Mouse (Mus musculus): Measurements from ENCODE around the gene Tln1.

Tln1 gene

DNA sequence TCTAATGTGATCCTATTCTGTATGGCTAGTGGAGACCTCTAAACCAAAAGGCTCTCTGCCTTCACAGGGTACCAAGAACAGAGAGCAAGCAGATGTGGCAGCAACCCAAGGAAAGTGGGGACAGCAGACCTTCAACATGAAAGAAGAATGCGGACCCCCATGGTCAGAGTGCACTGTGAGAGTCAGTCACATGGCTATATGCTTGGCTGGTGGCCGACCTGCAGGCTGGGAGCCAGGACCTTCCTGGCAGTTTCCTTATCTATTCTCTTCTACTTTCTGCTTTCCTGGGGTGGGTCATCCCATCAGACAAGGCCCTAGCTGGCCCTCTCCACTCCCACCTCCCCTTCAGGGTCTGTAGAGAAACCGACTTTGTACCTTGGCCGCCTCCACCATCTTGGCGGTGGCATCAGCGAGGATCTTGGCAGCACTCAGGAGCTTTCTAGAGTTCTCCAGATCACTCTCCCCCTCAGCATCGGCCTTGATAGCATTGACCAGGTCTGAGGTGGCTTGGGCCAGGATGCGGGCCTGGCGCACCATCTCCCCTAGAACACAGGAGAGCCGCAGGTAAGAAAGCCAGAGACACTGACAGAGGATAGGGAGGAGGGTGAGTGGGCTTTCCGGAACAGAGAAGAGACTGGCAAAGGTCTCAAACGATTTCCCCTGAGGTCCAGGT lies 16.0 kb downstream of the Tln1 start:
- no peak for DNase-seq

DNA sequence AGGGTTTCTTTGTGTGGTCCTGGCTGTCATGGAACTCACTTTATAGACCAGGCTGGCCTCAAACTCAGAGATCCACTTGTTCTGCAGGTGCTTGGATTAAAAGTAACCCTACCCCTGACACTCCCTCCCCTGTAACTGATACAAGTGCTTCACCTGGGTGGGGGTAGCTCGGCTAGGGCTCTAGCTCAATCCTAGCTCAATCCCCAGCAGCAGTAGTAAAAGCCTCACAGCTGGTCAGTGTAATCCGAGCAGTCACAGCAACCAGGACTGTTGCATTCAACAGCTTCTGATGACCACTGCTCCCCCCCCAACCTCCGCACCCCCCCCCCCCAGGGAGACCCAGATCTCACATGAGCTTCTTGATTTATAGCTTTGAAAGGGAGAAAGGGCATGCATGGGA lies 20.4 kb downstream of the Tln1 start:
- DNase-seq = no peak

DNA sequence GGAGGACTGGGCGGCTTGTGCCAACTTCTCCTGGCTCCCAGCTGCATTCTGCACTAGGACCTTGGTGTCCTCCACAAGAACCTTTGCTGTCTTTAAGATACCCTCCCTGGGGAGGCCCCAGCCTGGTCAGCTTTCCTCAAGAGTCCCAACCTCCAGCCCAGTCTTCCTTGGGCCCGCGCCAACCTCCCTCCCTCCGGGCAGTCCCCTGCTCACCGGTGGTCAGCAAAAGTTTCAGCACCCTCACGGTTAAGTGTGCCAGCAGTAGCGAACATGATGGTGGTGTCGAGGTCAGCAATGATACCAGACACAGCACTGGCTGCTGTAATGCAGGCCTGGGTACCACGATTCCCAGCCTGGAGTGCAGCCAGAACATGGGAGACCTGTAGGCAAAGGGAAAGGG lies 26.5 kb downstream of the Tln1 start:
- no peak for DNase-seq

DNA sequence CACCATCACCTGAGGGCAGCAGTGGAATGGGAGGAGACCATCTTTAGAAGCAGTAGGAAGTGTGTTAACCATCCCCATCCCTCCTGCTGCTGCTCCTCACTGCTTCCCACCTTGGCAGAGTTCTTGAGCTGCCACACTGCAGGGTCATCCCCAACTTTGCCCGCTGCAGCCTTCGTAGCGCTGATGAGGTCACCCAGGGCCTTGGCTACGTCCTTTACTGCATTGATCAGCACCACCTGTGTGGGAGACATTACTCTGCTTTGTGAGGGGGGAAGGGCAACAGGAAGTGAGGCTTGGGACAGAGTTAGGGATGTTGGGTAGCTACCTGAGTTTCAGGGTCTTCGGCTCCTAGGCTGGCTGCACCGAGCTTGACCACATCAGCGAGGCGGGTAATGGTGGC lies 26.9 kb downstream of the Tln1 start:
- no peak for DNase-seq

DNA sequence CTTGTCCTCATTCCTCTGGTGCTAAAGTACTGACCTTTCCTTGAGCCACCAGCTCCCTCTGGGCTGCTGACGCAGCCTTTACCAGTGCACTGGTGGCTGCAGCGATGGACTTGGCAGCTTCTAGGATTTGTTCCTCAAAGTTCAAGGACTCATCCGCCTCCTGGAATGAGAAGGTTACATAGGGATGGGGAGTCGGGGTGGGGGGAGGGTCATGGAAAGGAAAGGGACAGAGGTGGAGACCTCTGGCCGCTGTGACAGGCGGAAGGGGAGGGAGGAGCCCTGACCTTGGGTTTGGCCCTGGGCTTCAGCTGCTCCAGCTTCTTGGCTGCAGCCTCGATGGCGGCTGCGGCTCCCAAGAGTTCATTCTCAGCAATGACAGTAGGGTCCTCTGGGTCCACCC lies 29.2 kb downstream of the Tln1 start:
- no peak for DNase-seq

DNA sequence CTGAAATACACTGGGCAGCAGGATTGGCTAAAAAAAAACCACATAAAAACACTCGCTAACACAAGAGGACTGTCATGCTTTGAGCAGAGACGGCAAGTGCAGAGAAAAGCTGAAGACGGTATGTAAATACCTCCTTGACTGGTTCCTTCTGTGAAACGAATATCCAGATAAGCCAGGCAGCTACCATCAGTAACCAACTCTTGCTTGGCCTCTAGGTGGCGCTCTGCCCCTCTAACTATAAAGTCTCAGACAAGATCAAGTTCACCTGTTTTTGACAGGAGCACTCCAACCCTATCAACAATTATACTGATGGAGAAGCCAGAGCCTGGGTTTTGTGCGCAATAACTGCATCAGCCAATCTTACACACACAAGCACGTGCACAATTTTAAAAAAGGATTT lies 31.9 kb downstream of the Tln1 start:
- DNase-seq = peak; percentile 85

DNA sequence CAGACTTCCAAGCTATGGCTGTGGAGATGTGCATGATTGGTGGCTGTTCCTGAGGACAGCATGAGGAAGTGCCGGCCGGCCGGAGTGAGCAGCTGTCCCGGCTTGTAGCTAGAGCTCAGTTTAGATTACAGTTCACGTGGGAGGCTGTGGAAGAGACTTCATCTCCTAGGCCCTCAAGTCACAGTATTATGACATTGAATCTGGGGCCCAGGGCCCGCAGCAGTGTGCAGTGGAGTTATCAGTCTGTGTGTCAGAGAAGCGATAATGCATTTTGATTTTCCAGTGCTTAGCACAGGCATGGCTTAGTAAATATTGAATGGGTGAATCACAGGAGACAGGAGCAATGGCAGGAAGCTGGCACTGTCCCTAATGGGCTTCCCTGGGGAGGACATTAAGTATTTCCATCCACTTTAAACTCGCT lies 32.4 kb downstream of the Tln1 start:
- DNase-seq = no peak

DNA sequence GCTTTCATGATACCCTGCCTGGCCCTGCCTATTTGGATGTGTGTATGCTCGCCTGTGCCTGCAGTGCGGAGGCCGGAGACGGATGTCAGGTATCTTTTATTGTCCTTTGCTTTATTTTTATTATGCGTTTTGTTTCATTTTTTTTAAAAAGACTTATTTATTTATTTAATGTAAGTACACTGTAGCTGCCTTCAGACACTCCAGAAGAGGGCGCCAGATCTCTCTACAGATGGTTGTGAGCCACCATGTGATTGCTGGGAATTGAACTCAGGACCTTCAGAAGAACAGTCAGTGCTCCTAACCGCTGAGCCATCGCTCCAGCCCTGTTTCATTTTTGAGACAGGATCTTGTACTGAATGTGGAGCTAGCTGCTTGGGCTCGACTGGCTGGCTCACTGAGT lies 34.0 kb downstream of the Tln1 start:
- DNase-seq = no peak

DNA sequence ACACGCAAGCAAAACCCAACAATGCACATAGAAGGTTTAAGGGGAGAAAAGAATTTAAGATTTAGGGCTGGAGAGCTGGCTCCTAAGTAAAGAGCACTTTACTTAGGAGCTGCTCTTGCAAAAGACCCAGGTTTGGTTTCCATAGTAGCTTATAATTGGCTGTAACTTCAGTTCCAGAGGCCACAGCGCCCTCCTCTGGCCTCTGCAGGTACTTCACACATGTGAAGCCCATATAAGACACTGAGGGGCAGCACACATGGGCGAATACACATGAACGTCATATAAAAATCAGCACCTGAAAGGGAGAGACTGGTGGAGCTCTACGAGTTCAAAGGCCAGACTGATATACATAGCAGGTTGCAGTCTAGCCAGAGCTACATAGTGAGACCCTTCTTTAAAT lies 34.6 kb downstream of the Tln1 start:
- no peak for DNase-seq

DNA sequence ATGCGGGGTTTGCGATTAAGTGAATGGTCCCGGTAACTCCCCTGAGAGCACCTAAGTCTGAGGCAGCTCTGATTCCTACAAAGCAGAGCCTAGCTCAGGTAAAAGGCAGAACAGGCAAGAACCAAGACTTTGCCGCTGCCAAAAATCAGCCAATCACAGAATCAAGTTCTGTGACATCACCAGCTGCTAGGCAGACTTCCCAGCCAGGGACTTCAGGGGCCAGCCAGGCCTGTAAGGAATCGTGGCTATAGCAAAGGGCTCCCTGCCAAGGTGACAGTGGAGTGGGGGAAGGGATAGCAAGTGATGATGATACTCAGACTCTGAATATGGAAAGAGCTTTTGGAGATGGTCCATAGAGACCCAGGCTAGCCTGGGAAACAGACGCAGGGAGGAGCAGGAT lies 42.5 kb downstream of the Tln1 start:
- peak; percentile 95 for DNase-seq

DNA sequence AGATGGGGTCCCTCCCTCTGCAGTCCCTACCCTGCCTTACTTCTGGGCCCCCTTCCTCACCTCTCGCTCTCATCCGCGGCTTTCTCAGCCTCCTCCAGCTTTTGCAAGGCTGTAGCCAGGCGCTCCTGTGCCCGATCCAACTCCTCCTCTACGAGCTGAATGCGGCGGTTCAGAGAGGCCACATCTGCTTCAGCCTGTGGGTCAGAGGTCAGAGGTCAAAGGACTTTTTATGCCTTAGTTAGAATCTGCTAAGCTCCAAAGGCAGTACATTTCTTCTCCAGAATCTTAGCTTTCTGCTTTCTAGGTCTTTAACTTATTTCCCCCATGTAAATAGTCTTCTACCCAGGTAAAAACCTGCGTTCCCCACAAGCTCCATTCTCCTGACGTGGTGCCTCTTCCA lies 42.9 kb downstream of the Tln1 start:
- no peak for DNase-seq

DNA sequence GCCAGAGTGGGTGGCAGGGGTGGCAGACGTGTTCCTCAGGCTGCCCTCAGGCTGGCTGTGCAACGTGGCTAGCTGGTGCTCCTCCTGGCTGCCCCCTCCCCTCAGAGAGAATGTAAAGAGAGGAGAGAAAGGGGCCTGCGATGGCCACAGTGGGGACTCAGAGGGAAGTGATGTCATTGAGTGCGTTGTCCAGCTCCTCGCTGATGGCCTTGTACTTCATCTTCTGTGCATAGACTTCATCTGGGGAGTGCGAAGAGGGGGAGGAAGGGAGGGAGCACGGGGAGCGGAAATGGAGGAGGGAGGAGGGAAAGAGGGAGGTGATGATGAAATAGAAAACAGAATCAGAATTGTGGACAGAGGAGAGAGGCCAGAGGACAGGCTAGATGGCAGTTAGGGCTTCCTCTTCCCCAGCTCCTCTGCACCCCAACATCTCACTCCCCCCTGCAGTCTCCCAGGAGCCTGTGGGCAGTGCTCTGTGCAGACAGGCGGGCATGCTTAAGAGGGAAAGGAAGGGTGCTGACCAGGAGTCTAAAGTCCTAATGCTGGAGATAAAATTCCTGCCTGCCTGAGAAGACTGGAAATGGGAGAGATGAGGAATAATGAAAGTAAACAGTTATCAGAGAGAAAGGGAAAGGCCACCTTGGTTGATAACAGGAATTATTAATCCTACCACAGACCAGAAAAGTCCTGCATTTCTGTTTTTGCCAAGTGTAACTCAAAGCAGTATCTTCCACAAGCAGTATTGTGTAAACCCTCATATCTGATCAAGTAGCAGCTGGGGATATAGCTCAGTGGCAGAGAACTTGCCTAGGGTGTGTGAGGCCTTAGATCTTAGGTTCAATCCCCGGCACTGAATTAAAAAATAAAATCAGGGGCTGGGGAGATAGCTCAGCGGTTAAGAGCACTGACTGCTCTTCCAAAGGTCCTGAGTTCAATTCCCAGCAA lies 46.5 kb downstream of the Tln1 start:
- no peak for DNase-seq

DNA sequence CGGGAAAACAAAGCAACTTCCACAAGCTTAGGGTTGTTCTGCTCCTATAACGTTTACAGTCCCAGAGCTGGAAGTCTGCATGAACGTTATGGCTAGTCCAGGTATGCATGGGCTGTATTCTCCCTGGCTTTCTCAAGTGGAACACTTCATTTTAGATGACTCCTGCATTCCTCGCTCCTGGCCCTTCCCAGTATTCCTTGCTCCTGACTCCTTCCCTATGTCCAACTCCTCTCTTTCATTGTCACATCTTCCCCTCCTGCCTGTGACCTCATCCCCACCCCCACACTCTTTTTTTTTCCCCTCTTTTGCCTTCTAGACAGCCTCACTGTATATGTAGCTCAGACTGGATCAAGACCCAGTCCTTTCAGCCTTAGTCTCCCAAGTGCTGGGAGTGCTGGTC lies 48.7 kb downstream of the Tln1 start:
- no peak for DNase-seq

DNA sequence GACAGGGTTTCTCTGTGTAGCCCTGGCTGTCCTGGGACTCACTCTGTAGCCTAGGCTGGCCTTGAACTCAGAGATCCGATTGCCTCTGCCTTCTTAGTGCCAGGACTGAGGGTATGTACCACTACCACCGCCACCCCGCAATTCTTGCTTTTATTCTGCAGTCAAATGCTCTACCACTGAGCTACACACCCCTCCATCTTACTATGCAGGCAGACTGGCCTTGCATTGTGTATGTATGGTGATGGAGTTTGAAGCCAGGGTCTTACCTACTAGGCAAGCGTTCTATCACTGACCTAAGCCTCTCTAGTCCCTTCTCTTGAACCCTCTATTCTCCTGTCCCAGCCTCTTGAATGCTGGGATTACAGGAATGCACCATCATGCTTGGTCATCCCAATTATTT lies 49.2 kb downstream of the Tln1 start:
- DNase-seq = no peak

DNA sequence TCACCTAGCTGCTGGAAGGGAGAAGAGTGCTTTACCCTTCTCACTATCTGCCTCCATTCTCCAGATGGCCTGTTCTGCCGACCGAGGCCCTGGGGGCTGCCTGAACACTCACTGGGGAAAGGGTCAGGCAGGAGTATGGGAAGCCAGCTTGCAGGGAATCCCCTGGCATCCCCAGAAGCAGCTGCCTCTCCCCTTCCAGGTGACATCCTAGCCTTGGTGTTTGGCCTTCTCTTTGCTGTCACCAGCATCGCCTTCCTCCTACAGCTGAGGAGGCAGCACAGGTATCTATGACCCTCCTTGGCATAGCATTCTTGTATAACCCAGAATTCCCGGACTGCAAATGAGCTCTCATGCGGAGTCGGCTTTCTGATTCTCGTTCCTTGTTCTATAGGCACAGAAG lies 49.8 kb downstream of the Tln1 start:
- DNase-seq = no peak

DNA sequence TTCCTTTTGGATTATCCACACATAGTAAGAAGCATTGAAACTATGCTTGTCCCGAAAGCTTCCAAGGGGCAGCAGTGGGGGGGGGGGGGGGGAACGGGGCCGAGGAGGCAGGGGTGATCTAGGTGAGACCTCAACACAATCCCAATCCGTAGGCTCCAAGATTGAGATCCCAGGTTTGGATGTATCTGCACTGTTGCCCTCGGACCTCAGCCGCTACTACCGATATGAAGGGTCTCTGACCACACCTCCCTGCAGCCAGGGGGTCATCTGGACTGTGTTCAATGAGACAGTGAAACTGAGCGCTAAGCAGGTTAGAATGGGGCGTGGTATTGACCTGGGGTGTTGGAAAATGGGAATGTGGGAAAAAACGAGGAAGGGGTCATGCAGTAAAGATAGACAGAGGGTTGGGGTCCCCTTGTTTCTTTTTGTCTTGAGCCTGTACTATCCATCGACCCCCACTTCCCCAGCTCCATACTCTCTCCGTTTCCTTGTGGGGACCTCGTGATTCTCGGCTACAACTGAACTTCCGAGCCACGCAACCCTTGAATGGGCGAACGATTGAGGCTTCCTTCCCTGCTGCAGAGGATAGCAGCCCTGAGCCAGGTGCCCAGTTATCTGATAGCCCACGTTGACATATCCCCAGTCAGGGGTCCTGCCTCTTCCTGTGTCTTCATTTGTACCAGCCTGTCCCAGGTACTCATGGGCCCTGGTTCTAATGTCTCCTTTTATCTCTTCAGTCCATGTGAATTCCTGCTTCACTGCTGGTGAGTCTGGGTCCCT lies 50.6 kb downstream of the Tln1 start:
- no peak for DNase-seq

DNA sequence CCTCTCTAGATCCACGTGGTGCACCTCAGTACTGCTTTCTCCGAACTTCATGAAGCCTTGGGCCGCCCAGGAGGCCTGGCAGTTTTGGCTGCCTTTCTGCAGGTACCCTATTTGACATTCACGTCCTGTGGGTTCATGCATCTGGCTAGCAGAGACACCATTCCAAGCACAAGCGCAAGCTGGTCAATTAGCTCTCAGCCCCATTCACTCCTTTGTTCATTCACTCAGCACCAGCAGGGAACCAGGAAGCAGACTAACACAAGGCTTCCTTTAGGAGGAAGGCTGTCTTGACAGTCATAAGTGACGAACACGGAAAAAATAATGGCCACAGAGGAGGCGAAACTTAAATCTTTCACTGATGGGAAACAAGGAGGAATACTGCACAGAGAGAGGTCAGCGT lies 53.4 kb downstream of the Tln1 start:
- no peak for DNase-seq

DNA sequence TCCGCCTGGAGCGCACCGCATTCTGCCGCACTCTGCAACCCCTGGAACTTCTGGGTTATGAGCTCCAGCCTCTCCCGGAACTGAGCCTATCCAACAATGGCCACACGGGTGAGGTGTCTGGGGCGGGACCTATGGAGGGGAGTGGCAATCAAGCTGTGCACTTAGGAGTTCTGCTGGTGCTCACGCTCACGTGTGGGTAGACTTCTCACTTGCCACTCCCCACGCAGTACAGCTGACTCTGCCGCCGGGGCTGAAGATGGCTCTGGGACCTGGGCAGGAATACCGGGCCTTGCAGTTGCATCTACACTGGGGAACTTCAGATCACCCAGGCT lies 53.9 kb downstream of the Tln1 start:
- DNase-seq = peak; percentile 67

DNA sequence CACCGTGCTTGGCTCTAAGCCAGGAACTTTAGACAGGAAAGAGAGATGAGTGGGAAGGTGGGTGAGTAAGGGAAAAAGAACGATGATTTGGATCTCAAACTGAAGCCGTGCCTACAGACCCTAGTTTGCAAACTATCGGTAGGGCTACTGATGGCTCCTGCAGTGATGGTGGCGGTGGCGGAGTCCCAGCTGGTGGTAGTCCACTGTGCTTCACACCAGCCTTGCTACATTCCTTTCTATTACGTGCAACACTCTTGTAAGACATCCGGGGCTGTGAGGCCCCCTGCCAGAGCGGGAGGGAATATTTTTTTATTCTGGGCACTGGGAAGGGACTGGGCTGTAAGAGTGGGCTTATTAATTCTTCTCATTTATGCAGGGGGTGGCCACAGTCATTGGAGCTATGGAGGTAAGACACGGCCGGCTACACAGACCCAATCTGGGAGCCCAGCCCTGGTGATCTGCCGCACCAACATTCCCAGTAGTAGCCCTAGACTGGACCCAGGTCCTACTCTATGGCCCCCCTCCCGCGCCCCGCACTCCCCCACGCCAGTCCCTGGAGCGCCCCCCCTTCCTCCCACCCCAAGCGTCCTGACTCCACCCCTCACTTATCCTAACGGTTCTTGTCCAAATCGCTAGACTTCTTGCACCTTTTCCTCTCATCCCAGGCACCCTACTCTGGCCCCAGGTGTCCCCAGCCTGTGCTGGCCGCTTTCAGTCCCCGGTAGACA lies 54.4 kb downstream of the Tln1 start:
- DNase-seq = peak; percentile 45

DNA sequence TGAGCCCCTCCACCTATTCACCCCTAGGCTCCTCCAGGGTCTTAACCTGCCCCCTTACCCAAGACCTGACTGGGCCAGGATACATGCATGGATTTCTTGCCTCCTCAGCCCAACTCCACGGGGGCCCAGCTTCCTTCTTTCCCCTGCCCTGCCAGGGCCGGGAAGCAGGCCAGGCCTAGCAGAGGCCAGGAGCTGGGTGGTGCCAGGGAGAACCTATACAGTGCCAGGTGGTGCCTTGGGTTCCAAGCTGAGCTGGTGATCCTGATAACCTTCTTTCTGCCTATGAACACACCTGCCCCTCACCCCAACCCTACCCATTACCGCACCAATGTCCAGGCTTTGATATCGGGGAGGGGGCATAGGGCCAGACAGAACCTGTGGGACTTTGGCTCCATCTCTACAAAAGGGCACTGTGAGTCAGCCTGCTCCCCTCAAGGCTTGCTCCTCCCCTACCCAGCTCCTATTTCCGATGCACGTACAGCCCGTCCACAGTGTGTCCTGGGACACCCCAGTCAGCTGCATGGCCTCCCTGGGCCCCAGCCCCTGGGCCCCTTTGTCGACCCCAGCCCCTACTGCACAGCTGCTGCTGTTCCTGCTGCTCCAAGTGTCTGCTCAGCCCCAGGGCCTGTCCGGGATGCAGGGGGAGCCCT lies 55.8 kb downstream of the Tln1 start, which contains the start of gene Car9:
Gene Car9 (plus strand): TSS at position 431 of the 650 bp plus-strand sequence.
- no peak for DNase-seq

DNA sequence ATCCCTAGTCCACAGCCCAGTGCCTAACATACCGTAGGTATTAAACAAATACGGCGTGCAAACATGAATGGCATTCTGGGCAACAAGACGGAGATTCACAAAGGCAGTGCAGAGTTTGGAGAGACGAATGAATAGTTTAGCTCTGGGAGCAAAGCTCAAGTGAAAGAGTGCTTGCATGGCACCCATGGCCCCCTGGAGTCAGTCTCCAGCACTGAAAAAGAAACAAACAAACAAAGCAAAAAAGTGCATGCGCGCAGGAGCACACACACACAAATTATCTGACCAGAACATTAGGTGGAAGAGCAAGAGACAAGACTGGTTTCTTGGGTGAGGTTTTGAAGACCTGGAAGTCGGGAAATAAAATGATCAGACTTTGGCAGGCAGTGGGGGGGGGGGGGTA lies 56.4 kb downstream of the Tln1 start:
- DNase-seq = no peak

DNA sequence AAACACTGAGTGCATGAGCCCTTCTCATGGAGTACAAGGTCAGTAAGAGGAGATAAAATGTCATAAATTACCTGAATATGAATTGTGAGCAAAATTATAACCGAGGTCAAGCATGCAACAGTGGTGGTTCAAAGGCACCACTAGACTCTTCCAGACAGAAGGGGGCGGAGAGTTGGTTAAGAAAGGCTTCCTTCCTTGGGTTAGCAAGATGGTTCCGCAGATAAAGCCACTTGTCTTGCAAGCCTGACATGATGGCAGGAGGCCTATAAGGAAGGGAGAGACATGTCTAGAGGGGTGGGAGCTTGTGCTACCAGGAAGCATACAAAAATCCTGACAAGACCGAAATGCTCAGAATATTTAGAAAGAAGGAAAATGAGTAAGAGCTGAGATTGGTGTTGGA lies 58.2 kb downstream of the Tln1 start:
- no peak for DNase-seq

DNA sequence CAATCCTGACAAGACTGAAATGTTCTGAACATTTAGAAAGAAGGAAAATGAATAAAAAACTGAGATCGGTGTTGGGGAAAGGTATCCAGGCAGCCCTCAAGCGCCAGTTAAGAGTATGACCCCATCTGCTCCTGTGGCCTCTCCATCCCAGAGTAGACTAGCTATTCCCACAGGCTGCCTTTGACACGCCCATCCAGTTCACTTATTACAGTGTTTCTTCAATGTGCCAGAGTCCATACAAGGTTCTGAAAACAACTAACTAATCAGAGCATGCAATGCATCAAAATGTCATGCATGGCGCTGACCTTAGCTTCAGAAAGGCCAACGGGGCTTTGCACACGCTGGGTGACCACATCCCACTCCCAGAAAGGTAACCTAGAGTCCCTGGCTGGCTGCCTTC lies 59.0 kb downstream of the Tln1 start:
- DNase-seq = no peak
